Mouse (Mus musculus) c-Kit-positive CD71-negative TER-119-negative erythroid progenitor cells, embryonic 14.5 days (primary cell): ENCODE results near the gene Slc15a5.

Experiments
- DNase-seq: peaks from one replicate; pipeline ENCODE4 v3.0.0-alpha.2; 2013; ENCODE audit warnings: low read depth

Slc15a5 gene

DNA sequence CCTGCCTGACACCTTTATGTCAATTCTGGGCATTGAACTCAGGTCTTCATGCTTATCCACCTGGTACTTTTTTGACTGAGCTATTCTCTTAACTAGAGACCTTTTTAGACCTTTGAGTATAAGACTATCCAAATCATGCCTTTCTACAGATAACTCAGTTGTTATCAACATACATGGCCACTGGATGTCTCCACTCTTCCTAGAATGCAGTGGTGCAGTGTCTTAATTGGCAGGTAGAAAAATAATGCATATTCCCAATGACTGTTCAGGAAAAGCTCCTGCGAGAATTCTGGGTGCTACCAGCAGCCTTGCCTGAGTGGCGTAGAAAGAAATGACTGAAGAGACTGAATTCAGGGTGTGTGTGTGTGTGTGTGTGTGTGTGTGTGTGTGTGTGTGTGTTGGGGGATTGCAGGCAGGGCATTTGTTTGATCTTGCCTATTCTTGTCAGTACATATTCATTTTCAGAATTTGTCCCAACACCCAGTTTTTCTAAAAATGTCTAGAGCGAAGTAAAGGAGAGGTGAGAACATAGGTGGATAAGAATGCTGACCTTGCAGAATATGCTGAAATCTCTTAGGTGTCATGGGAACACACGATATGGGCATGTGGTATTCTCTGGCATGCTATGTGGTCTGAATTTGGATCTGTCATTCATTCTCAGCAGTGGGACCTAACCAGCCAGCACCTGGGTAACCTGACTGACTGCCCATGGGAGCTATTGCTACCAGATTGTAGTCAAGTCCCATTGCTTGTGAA is 119.5 kb downstream of the Slc15a5 start:
- DNase-seq = no peak

DNA sequence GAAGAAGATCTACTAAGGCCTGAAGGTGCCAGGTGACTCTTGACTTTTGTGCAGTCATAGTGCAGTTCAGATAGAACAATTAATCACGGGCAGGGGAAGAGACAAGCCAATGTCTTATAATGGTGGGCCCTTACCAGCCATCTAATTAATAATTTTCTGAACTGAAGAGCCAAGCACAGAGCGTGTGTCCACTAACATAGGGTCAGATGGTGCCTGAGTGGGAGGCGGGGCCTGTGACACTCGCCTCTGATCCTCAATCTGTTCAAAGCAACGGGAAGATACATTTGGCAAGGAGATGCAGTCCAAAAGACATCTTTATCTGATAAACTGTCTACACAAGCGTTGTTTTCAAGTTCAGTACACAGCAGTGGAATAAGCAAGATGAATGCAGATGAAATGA is 122.1 kb downstream of the Slc15a5 start:
- DNase-seq = no peak

DNA sequence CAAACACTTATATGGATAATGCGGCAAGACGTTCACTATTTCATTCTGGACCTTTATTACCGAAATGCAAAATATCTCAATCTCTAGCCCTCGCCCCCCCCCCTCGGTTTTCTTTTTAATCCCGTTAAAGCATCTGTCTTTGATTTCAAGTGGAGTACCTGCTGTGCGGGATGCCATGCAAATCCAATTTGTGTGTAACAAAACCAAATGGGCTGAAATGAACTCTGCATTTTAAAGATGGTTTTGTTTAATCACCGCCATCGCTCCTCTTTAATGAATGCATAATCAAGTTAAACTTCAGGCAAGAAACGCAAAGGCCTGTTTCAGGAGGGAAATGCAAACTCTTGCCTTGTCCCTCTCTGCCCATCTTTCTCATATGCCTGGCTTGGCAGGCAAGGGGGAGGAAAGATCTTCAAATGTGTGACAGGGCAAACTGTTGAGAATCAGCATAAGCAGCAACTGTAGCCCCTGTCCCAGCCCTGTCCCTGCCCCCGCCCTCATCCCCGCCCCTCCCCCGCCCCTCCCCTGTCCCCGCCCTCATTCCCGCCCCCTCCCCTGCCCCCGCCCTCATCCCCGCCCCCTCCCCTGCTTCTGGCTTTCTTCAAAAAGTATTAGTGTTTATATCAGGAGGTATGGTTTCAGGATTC is 122.8 kb downstream of the Slc15a5 start:
- no peak for DNase-seq

DNA sequence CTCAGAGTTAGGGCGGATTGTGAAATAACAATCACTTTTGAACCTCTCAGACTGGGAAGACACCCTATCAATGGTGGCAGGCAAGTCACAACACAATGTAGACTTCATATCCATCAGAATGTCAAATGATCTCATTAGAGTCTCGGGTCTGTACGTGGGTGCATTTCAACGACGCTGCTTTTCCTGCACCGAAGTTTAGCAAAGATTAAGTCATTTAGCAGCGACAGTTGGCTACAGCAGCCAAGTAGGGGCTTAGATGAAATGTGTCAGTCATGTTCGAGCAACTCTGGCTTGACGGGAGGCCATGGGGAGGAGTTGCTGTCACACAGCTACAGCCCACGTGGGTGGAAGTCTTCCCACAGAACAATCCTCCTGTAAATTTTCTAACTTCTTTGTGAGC is 133.2 kb downstream of the Slc15a5 start:
- DNase-seq = no peak

DNA sequence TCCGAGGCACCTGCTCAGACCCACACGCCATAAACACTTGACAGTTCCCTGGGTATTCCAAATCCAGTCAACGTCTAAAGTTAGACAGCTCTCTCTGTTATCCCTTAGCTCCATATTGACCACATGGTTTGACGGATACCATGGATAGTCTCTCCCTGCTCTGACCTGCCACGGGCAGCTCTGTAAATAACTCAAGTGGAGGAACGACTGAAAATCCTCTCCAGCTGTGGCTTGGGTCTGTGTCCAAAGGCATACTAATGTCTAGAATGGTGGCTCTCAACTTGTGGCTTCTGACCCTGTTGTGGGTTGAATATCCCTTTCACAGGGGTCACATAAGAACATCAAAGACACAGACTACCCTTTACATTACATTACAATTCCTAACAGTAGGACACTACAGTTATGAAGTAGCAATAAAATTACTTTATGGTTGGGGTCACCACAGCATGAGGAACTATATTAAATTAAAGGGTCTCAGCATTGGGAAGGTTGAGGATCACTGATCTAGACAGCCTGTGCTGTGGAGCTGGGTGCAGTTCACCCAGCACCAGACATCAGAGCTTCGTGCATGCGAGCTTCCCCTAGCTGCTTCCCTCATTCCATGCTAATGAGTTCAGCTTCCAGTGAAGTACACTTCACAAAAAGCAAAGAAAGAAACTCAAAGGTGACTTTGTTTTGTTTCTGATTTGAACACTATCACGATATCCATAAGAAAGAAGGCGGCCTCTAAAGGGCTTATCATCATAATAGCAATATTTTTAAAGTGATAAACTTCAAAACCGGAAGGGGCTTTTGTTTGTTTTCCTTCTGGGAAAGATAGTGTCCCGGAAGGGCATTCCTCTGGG is 139.1 kb downstream of the Slc15a5 start:
- DNase-seq = no peak

DNA sequence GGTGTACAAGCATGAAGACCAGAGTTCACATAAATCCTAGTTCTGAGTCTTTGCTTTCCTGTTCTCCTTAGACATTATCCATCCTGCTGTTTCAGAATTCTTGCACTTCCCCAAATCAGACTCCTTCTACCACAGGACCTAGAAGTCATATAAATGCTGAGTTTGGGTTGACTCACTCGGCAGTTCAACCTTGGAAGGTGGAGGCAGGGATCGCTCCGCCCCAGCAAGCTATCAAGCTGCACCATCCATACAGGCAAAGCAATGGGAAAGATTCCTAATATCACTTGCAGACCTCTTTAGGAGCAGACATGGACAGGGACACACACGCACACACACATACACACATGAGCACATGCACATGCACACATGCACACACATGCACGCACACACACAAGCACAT is 142.2 kb downstream of the Slc15a5 start:
- no peak for DNase-seq

DNA sequence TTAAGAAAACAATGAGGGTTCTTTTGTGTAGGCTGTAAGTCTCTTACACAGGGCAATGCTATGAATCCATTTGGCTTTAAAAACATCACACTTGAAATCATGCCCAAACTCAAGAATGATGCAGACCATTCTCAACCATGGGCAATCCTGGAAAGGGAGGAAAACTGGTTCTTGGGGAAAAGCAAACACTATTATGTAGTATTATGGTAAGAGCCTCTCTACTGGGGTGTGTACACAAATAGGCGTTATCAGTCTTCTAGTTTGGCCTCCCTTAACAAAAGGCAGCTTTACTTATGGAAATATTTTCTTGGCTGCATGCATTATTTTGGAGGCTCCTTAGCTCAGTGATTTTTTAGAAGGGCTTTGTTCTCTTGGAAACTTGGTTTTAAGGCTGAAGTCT is 143.4 kb downstream of the Slc15a5 start:
- no peak for DNase-seq

DNA sequence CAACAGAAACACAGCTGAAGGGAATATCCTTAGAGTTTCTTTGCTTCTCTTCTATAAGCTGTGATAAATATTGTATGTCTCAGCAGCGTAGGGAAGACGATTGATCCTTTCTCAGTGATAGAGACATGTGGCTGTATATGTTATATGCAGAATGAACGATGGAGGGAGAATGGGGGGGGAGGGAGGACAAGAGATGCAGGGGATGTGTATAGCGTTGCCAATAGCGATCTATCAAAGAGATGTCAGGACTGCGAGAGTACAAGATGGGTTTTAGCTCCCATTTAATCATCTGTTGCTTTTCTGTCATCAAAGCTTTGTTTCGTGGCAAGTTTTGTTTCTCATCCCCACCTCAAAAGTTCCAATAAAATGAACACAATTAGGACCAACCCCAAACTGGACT is 143.9 kb downstream of the Slc15a5 start:
- DNase-seq = no peak

DNA sequence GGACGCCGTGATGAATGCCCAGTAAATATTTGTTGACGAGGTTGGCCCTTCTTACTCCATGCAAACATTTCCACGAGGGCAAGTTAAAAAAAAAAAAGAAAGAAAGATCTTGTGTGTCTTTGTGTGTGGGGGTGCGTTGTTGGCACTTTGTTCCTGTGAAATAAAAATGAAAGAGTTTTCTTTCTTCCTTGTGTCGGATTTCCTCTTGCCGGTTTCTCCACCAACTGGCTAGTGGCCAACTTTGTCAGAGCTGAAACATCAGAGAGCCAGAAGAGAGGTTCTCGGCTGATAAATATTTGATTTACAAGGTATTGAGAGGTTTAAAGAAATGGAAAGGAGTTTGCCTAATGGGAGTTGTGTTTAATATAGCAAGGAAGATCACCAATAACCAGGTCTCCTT is 144.4 kb downstream of the Slc15a5 start:
- no peak for DNase-seq

DNA sequence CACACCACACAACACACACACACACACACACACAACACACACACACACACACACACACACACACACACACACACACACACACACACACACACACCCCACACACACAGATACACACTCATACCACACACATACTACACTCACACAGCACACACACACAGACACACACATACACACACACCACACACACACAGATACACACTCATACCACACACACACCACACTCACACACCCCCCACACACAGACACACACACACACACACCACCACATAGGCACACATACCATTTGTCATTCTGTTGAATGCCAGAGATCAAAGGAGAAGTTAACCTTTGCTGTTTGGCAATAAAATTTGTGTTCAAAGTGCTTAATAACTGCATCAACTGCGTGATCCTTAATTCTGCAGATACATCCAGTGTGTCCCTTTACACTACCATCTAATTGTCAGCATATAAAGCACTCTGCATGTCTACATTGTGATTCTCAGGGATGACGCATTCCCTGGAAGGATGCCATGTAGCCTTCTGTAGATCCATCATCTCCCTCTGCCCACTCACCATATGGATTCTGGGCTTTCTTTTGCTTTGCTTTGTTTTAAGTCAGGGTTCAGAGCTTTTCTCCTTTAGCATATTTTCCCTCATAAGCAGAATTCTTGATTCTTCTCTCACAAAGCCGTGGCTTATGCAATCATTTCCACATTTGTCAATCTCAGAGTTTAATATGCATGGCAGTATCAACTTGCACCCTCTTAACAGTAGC is 145.0 kb downstream of the Slc15a5 start:
- no peak for DNase-seq
